Mouse (Mus musculus): ENCODE measurements around the gene Gm44503.

GRCm38 (mm10) chr9:73005106-73005505 lies 46.5 kb downstream of the Gm44503 start:
- TF ChIP-seq POLR2A (IDR thresholded peaks at IDR 0.05; ENCODE audit: insufficient read depth, low read depth, low read length) (no peak), CTCF (IDR thresholded peaks at IDR 0.05; ENCODE audit: insufficient read depth, low read depth, low read length) (no peak)

Data from olfactory bulb, adult 2 months (tissue).